Mouse (Mus musculus): ENCODE measurements around the gene Sox10.

- TF ChIP-seq CTCF (IDR thresholded peaks at IDR 0.05; ENCODE audit: low read depth) (no peak), EP300 (optimal IDR thresholded peaks at IDR 0.05) (no peak)
These were observed 41.3 kb downstream of the Sox10 start for GRCm38 (mm10) chr15:79123751-79124150.
